Mouse (Mus musculus) ES-E14 (cell line): Measurements from ENCODE around the gene Arl15.

Experiments
- CHD2 ChIP-seq: IDR thresholded peaks from 2 replicates; pipeline ENCODE4 v1.6.1; 2014; ENCODE audit warnings: mild to moderate bottlenecking, low read depth, low read length, inconsistent platforms
- HCFC1 ChIP-seq: IDR thresholded peaks from 2 replicates; pipeline ENCODE4 v1.6.1; 2012; ENCODE audit warnings: low read length, inconsistent platforms, borderline replicate concordance; ENCODE audit not compliant: insufficient read depth
- MAFK ChIP-seq: IDR thresholded peaks from 2 replicates; pipeline ENCODE4 v1.6.1; 2014; ENCODE audit warnings: mild to moderate bottlenecking, low read depth, low read length, inconsistent platforms; ENCODE audit not compliant: insufficient read depth
- ZC3H11A ChIP-seq: IDR thresholded peaks from 2 replicates; pipeline ENCODE4 v1.6.1; 2012; ENCODE audit warnings: low read depth, mild to moderate bottlenecking, inconsistent platforms, low read length, borderline replicate concordance
- ZNF384 ChIP-seq: IDR thresholded peaks from 2 replicates; pipeline ENCODE4 v1.6.1; 2012; ENCODE audit warnings: low read depth, low read length, inconsistent platforms

- TF ChIP-seq MAFK (no peak), ZNF384 (no peak), ZC3H11A (no peak), CHD2 (no peak), HCFC1 (no peak)
These were observed 350.9 kb downstream of the Arl15 start for GRCm38 (mm10) chr13:114145249-114145648.
